Mouse (Mus musculus) cerebellum, adult 8-10 months (tissue): ENCODE data around the gene Apbb2.

Experiments
- DNase-seq: peaks from one replicate; pipeline ENCODE4 v3.0.0; 2022

Gene Apbb2

GRCm38 (mm10) chr5:66618597-66618996 lies at the start of gene Apbb2:
Gene Apbb2 (minus strand): TSS chr5:66618784.
- DNase-seq = peak; percentile 92

- no peak for DNase-seq
These were observed 35.6 kb upstream of the Apbb2 start for GRCm38 (mm10) chr5:66654220-66654619.

GRCm38 (mm10) chr5:66647504-66647903 lies 28.9 kb upstream of the Apbb2 start:
- DNase-seq = no peak

GRCm38 (mm10) chr5:66643260-66643659 lies 24.7 kb upstream of the Apbb2 start:
- DNase-seq = no peak

- DNase-seq = no peak
These were observed 23.6 kb upstream of the Apbb2 start for GRCm38 (mm10) chr5:66642156-66642555.

- DNase-seq = no peak
These were observed 17.0 kb upstream of the Apbb2 start for GRCm38 (mm10) chr5:66635459-66636079.

- no peak for DNase-seq
These were observed 9.2 kb upstream of the Apbb2 start for GRCm38 (mm10) chr5:66627805-66628204.

- DNase-seq = peak; percentile 88
These were observed 1.6 kb upstream of the Apbb2 start for GRCm38 (mm10) chr5:66620191-66620625.

- no peak for DNase-seq
These were observed 1.1 kb upstream of the Apbb2 start for GRCm38 (mm10) chr5:66619675-66620074.

- DNase-seq = no peak
These were observed 611 bp upstream of the Apbb2 start for GRCm38 (mm10) chr5:66619195-66619594.

- peak; percentile 54 for DNase-seq
These were observed 593 bp downstream of the Apbb2 start for GRCm38 (mm10) chr5:66617921-66618460.

- DNase-seq = no peak
These were observed 3.6 kb downstream of the Apbb2 start for GRCm38 (mm10) chr5:66614940-66615339.

GRCm38 (mm10) chr5:66613725-66614124 lies 4.9 kb downstream of the Apbb2 start:
- DNase-seq = no peak

GRCm38 (mm10) chr5:66612964-66613363 lies 5.6 kb downstream of the Apbb2 start:
- DNase-seq = no peak

GRCm38 (mm10) chr5:66611851-66612250 lies 6.7 kb downstream of the Apbb2 start:
- DNase-seq = no peak

- no peak for DNase-seq
These were observed 7.2 kb downstream of the Apbb2 start for GRCm38 (mm10) chr5:66611361-66611760.

- DNase-seq = no peak
These were observed 8.3 kb downstream of the Apbb2 start for GRCm38 (mm10) chr5:66610270-66610669.

GRCm38 (mm10) chr5:66609306-66609705 lies 9.3 kb downstream of the Apbb2 start:
- peak; percentile 27 for DNase-seq

- DNase-seq = no peak
These were observed 10.8 kb downstream of the Apbb2 start for GRCm38 (mm10) chr5:66607801-66608200.

GRCm38 (mm10) chr5:66607201-66607600 lies 11.4 kb downstream of the Apbb2 start:
- DNase-seq = no peak

- DNase-seq = no peak
These were observed 12.9 kb downstream of the Apbb2 start for GRCm38 (mm10) chr5:66605636-66606035.

- no peak for DNase-seq
These were observed 14.2 kb downstream of the Apbb2 start for GRCm38 (mm10) chr5:66604423-66604822.

- DNase-seq = no peak
These were observed 14.8 kb downstream of the Apbb2 start for GRCm38 (mm10) chr5:66603746-66604145.

- DNase-seq = no peak
These were observed 15.4 kb downstream of the Apbb2 start for GRCm38 (mm10) chr5:66603223-66603622.

- DNase-seq = no peak
These were observed 16.2 kb downstream of the Apbb2 start for GRCm38 (mm10) chr5:66602287-66602820.
